Mouse (Mus musculus) liver, embryonic 14.5 days (tissue): ENCODE measurements around the gene Slc9a8. TPM values are rescaled to one million over a fixed set of nuclear protein-coding genes. Genes with fewer than 3 reads are reported as not detected.

Experiments used
- ATAC-seq: fragments of 200-750 bp; cut with Nextera tagmentation; 2 replicates; pipeline ENCODE4 v1.8.0; 2017; ENCODE audit warnings: moderate number of reproducible peaks, mild to moderate bottlenecking, moderate library complexity; ENCODE audit not compliant: insufficient read depth
- DNase-seq, 3 experiments: peaks; one replicate each; pipeline ENCODE4 v3.0.0-alpha.2; 2012 to 2013; ENCODE audit warnings: low read depth in 3 of 3, low spot score in 3 of 3
- H3K27ac ChIP-seq: fragments of 300-500 bp; sonication (generic); 2 replicates; pipeline ENCODE4 v1.5.1; 2014; ENCODE audit warnings: moderate library complexity, mild to moderate bottlenecking, control low read depth, inconsistent platforms
- H3K27me3 ChIP-seq: fragments of 300-500 bp; sonication (generic); 2 replicates; pipeline ENCODE4 v1.6.1; 2014; ENCODE audit warnings: mild to moderate bottlenecking, low read length, moderate library complexity; ENCODE audit not compliant: control insufficient read depth, insufficient read depth
- H3K36me3 ChIP-seq: fragments of 300-500 bp; sonication (generic); replicated peaks from 2 replicates; pipeline ENCODE4 v1.6.1; 2014; ENCODE audit warnings: low read depth; ENCODE audit not compliant: control insufficient read depth, insufficient read depth
- H3K4me1 ChIP-seq, 2 experiments: fragments of 200-500 bp in 1 of 2; fragments of 300-500 bp in 1 of 2; sonication (generic) in 1 of 2; replicated peaks; 2 replicates each; pipeline ENCODE4 v1.6.1; 2012 to 2014; ENCODE audit warnings: antibody characterized with exemption in 1 of 2, inconsistent platforms in 1 of 2, low read length in 1 of 2; ENCODE audit not compliant: control insufficient read depth in 2 of 2, insufficient read depth in 2 of 2
- H3K4me2 ChIP-seq: fragments of 300-500 bp; sonication (generic); 2 replicates; pipeline ENCODE4 v1.6.1; 2014; ENCODE audit warnings: low read depth, mild to moderate bottlenecking, control low read depth, moderate library complexity
- H3K4me3 ChIP-seq, 2 experiments: fragments of 200-500 bp in 1 of 2; fragments of 300-500 bp in 1 of 2; sonication (generic) in 1 of 2; 2 replicates each; pipeline ENCODE4 v1.5.1; 2012 to 2014; ENCODE audit warnings: low read depth in 2 of 2, low read length in 2 of 2, mild to moderate bottlenecking in 2 of 2, control low read depth in 1 of 2, inconsistent platforms in 1 of 2, moderate library complexity in 1 of 2; ENCODE audit not compliant: insufficient read depth in 1 of 2
- H3K9ac ChIP-seq: fragments of 300-500 bp; sonication (generic); replicated peaks from 2 replicates; pipeline ENCODE4 v1.6.1; 2014; ENCODE audit warnings: mild to moderate bottlenecking, control low read depth, moderate library complexity
- H3K9me3 ChIP-seq: fragments of 300-500 bp; sonication (generic); 2 replicates; pipeline ENCODE4 v1.6.1; 2016; ENCODE audit warnings: low read length, mixed read lengths; ENCODE audit not compliant: control insufficient read depth
- CTCF ChIP-seq: IDR thresholded peaks from 2 replicates; pipeline ENCODE4 v1.5.1; 2016; ENCODE audit warnings: antibody characterized with exemption, low read depth, control low read depth
- EP300 ChIP-seq: IDR thresholded peaks from 2 replicates; pipeline ENCODE4 v1.6.1; 2016; ENCODE audit warnings: antibody characterized with exemption, low read depth
- WGBS: fragments of 180-500 bp; shearing (Covaris S2); extraction: QIAGEN DNeasy Blood & Tissue Kit; methylation state at CpG from one replicate; pipeline ENCODE4 v1.1.7; 2014; ENCODE audit not compliant: insufficient replicate concordance; 5-methylcytosine and 5-hydroxymethylcytosine counted together
- polyA plus RNA-seq, 2 experiments: library from polyadenylated mRNA; depleted of rRNA in 1 of 2; stranded (reverse) in 1 of 2; unstranded in 1 of 2; fragments of >200 nt; fragmentation: Nextera tagmentation in 1 of 2; extraction: Ambion mirVana in 1 of 2; gene quantifications; 2 replicates each; pipeline versions ENCODE4 v1.2.1 to v1.2.3; 2012 to 2014

The Slc9a8 gene
- polyA plus RNA-seq, 2 experiments = 8.7 to 13.9 TPM

GRCm38 (mm10) chr2:167506546-167507260 lies 85.2 kb downstream of the Slc9a8 start:
- ATAC-seq = no peak
- Histone ChIP-seq H3K36me3 (peaks cover 18% of the 10 kb centered on the region), H3K27me3 (no peaks in the 10 kb centered on the region), H3K9ac (no peak overlapping the region), H3K4me2 (no peak overlapping the region), H3K4me1 (peaks cover 29 to 42% of the 10 kb centered on the region in 2 experiments), H3K27ac (no peak overlapping the region), H3K4me3 (no peak overlapping the region), H3K9me3 (no peaks in the 10 kb centered on the region)
- no peak for TF ChIP-seq CTCF
- TF ChIP-seq EP300 = no peak
- no peak for DNase-seq
- 83% methylated on average over 10 of the region's 10 CpGs for WGBS

DNA sequence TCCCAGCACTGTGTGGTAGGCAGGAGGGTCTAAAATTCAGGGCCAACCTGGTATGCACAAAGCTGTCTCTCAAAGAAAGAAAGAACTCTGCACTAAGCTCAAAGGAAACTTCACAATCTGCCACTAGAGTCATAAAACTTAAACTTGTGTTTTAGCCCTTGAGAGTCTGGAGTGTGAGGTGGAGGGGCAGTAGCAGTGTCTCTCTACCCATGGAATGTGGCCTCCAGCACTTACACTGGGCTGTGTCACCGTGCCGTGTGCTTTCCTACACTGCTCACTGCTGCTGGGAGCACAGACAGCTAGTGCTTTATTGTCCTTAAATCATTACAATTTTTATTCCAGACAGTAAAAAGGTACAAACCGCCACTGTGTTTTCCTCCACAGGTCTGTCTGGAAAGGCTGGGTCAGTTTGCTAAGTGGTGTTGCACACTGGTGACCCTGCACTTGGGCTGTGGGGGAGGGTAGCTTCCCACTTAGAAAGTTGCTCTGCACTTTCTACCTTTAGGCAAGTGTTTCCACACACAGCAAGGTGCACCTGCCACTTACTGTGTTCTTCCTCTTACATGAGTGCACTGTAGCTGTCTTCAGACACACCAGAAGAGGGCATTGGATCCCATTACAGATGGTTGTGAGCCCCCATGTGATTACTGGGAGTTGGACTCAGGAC lies 86.3 kb downstream of the Slc9a8 start:
- no peak for ATAC-seq
- Histone ChIP-seq H3K4me3 (no peak overlapping the region), H3K27me3 (no peaks in the 10 kb centered on the region), H3K4me1 (peaks cover 29 to 37% of the 10 kb centered on the region in 2 experiments), H3K27ac (no peak overlapping the region), H3K36me3 (peaks cover 21% of the 10 kb centered on the region), H3K4me2 (no peak overlapping the region), H3K9ac (no peak overlapping the region), H3K9me3 (no peaks in the 10 kb centered on the region)
- TF ChIP-seq CTCF (no peak), EP300 (no peak)
- DNase-seq = no peak
- WGBS = 71% methylated on average over 3 of the region's 3 CpGs

- DNase-seq = no peak
- TF ChIP-seq EP300 (no peak), CTCF (no peak)
- Histone ChIP-seq H3K27me3 (no peaks in the 10 kb centered on the region), H3K4me2 (no peak overlapping the region), H3K9ac (no peak overlapping the region), H3K4me3 (no peak overlapping the region), H3K9me3 (no peaks in the 10 kb centered on the region), H3K27ac (no peak overlapping the region), H3K36me3 (peaks cover 28% of the 10 kb centered on the region), H3K4me1 (peaks cover 29 to 35% of the 10 kb centered on the region in 2 experiments)
- no peak for ATAC-seq
- WGBS = 76% methylated on average over 4 of the region's 4 CpGs
Observed at GRCm38 (mm10) chr2:167508569-167508968, 87.1 kb downstream of the Slc9a8 start.

- no peak overlapping the region for H3K4me2 ChIP-seq
- peaks cover 41% of the 10 kb centered on the region for H3K36me3 ChIP-seq
- H3K4me3 ChIP-seq = no peak overlapping the region
- ATAC-seq = peak; percentile 71
- peaks cover 16 to 21% of the 10 kb centered on the region in 2 experiments for H3K4me1 ChIP-seq
- H3K9ac ChIP-seq = no peak overlapping the region
- DNase-seq = no peak
- H3K27me3 ChIP-seq = no peaks in the 10 kb centered on the region
- 20% methylated on average over 3 of the region's 3 CpGs for WGBS
- H3K27ac ChIP-seq = peak overlapping the region; percentile 20
- H3K9me3 ChIP-seq = no peaks in the 10 kb centered on the region
- no peak for TF ChIP-seq EP300
- no peak for TF ChIP-seq CTCF
Observed at GRCm38 (mm10) chr2:167510485-167510884, 89.0 kb downstream of the Slc9a8 start.

DNA sequence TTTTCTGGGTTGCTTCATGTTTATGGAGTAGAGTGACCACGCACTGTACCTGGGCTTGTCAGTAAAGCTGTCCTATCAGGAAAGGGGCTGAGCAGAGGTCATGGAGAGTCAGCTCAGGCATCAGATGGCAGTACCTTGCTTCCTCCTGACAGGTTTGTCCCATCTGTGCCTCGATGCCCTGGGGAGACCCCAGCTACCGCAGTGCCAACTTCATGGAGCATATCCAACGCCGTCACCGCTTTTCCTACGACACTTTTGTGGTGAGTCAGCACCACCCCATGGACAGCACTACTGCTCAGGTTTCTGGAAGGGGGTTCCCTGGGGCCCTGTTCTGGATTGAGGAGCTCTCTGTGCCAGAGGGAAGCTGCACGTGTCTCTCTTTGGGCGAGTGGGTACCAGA lies 90.9 kb downstream of the Slc9a8 start:
- peaks cover 8 to 12% of the 10 kb centered on the region in 2 experiments for H3K4me1 ChIP-seq
- TF ChIP-seq CTCF (no peak), EP300 (no peak)
- no peak overlapping the region for H3K9ac ChIP-seq
- ATAC-seq = no peak
- no peaks in the 10 kb centered on the region for H3K9me3 ChIP-seq
- H3K4me3 ChIP-seq = no peak overlapping the region
- H3K27ac ChIP-seq = no peak overlapping the region
- no peaks in the 10 kb centered on the region for H3K27me3 ChIP-seq
- peaks cover 41% of the 10 kb centered on the region for H3K36me3 ChIP-seq
- no peak for DNase-seq
- 89% methylated on average over 9 of the region's 9 CpGs for WGBS
- H3K4me2 ChIP-seq = no peak overlapping the region
